Mouse (Mus musculus) MEL (cell line): ENCODE measurements around the gene Unc13d. TPM values are rescaled to one million over a fixed set of nuclear protein-coding genes. Genes with fewer than 3 reads are reported as not detected.
A peak's percentile ranks its signal among the peaks of the same experiment; 100 is the strongest.

Source experiments
- DNase-seq: peaks from one replicate; pipeline ENCODE4 v3.0.0; 2011; ENCODE audit warnings: low read depth, low spot score
- H3K27ac ChIP-seq: 2 replicates; pipeline ENCODE4 v1.5.1; 2012; ENCODE audit warnings: low read depth, mild to moderate bottlenecking, control low read depth, low read length, moderate library complexity; ENCODE audit not compliant: control insufficient read depth
- H3K27me3 ChIP-seq, 2 experiments: fragments of 150-350 bp in 1 of 2; sonication (generic) in 1 of 2; 2 replicates each; pipeline ENCODE4 v1.6.1; 2012; ENCODE audit warnings: low read length in 2 of 2, mild to moderate bottlenecking in 2 of 2, improper control_type of control experiment in 1 of 2, moderate library complexity in 1 of 2; ENCODE audit not compliant: insufficient read depth in 2 of 2, control insufficient read depth in 1 of 2
- H3K36me3 ChIP-seq, 2 experiments: 2 replicates each; pipeline ENCODE4 v1.6.1; 2012 to 2014; ENCODE audit warnings: low read length in 2 of 2, improper control_type of control experiment in 1 of 2, inconsistent platforms in 1 of 2, mild to moderate bottlenecking in 1 of 2; ENCODE audit not compliant: insufficient read depth in 2 of 2, control insufficient read depth in 1 of 2
- H3K4me1 ChIP-seq, 2 experiments: fragments of 150-350 bp in 1 of 2; sonication (generic) in 1 of 2; 2 replicates each; pipeline ENCODE4 v1.6.1; 2012; ENCODE audit warnings: low read length in 2 of 2, improper control_type of control experiment in 1 of 2, mild to moderate bottlenecking in 1 of 2; ENCODE audit not compliant: insufficient read depth in 2 of 2, control insufficient read depth in 1 of 2
- H3K4me3 ChIP-seq, 2 experiments: fragments of 150-350 bp in 1 of 2; sonication (generic) in 1 of 2; 2 replicates each; pipeline ENCODE4 v1.5.1; 2012; ENCODE audit warnings: low read depth in 2 of 2, low read length in 2 of 2, mild to moderate bottlenecking in 2 of 2, moderate library complexity in 2 of 2, control low read depth in 1 of 2, improper control_type of control experiment in 1 of 2; ENCODE audit not compliant: control insufficient read depth in 1 of 2, insufficient read depth in 1 of 2
- H3K79me2 ChIP-seq: 2 replicates; pipeline ENCODE4 v1.6.1; 2012; ENCODE audit warnings: mild to moderate bottlenecking, low read length, moderate library complexity; ENCODE audit not compliant: control insufficient read depth, poor library complexity, insufficient read depth
- H3K9ac ChIP-seq: 2 replicates; pipeline ENCODE4 v1.6.1; 2012; ENCODE audit warnings: low read depth, mild to moderate bottlenecking, control low read depth, low read length, moderate library complexity; ENCODE audit not compliant: control insufficient read depth, poor library complexity, severe bottlenecking
- H3K9me3 ChIP-seq: fragments of 150-350 bp; sonication (generic); replicated peaks from 2 replicates; pipeline ENCODE4 v1.6.1; 2012; ENCODE audit warnings: mild to moderate bottlenecking, low read length, improper control_type of control experiment, moderate library complexity; ENCODE audit not compliant: insufficient read depth
- CTCF ChIP-seq, 3 experiments: IDR thresholded peaks in 2 of 3; conservative IDR thresholded peaks in 1 of 3; 2 replicates each; pipeline ENCODE4 v1.5.1; 2011 to 2012; ENCODE audit warnings: low read length in 3 of 3, low read depth in 2 of 3, mild to moderate bottlenecking in 2 of 3, improper control_type of control experiment in 1 of 3, inconsistent platforms in 1 of 3, mixed read lengths in 1 of 3, moderate library complexity in 1 of 3; ENCODE audit not compliant: control insufficient read depth in 1 of 3, insufficient read depth in 1 of 3, poor library complexity in 1 of 3, severe bottlenecking in 1 of 3
- EP300 ChIP-seq, 2 experiments: IDR thresholded peaks; 2 replicates each; pipeline ENCODE4 v1.6.1; 2011; ENCODE audit warnings: improper control_type of control experiment in 2 of 2, low read length in 2 of 2, low read depth in 1 of 2, mild to moderate bottlenecking in 1 of 2
- HCFC1 ChIP-seq: IDR thresholded peaks from 2 replicates; pipeline ENCODE4 v1.6.1; 2012; ENCODE audit warnings: low read depth, mild to moderate bottlenecking, inconsistent platforms, low read length, improper control_type of control experiment, moderate library complexity
- JUND ChIP-seq: IDR thresholded peaks from 2 replicates; pipeline ENCODE4 v1.6.1; 2011; ENCODE audit warnings: low read depth, mild to moderate bottlenecking, improper control_type of control experiment, low read length
- KAT2A ChIP-seq: conservative IDR thresholded peaks from 2 replicates; pipeline ENCODE4 v1.6.1; 2012; ENCODE audit warnings: low read depth, low read length, improper control_type of control experiment, inconsistent platforms
- MAFK ChIP-seq: IDR thresholded peaks from 2 replicates; pipeline ENCODE4 v1.6.1; 2011; ENCODE audit warnings: low read depth, mild to moderate bottlenecking, low read length, improper control_type of control experiment, borderline replicate concordance
- MAX ChIP-seq: IDR thresholded peaks from 2 replicates; pipeline ENCODE4 v1.6.1; 2011; ENCODE audit warnings: low read length, improper control_type of control experiment
- MYC ChIP-seq: IDR thresholded peaks from 2 replicates; pipeline ENCODE4 v1.6.1; 2011; ENCODE audit warnings: low read depth, mild to moderate bottlenecking, low read length, improper control_type of control experiment, moderate library complexity
- NELFE ChIP-seq: IDR thresholded peaks from 2 replicates; pipeline ENCODE4 v1.6.1; 2011; ENCODE audit warnings: low read depth, low read length, improper control_type of control experiment
- NRF1 ChIP-seq: IDR thresholded peaks from 2 replicates; pipeline ENCODE4 v1.6.1; 2014; ENCODE audit warnings: low read depth, mild to moderate bottlenecking, inconsistent platforms, low read length, improper control_type of control experiment, moderate library complexity; ENCODE audit not compliant: poor library complexity, insufficient read depth, severe bottlenecking
- POLR2AphosphoS2 ChIP-seq: IDR thresholded peaks from 2 replicates; pipeline ENCODE4 v1.6.1; 2011; ENCODE audit warnings: low read length, improper control_type of control experiment
- SIN3A ChIP-seq: IDR thresholded peaks from 2 replicates; pipeline ENCODE4 v1.6.1; 2012; ENCODE audit warnings: low read length, improper control_type of control experiment, inconsistent platforms
- TAL1 ChIP-seq: IDR thresholded peaks from 2 replicates; pipeline ENCODE4 v1.6.1; 2012; ENCODE audit warnings: mild to moderate bottlenecking, inconsistent platforms, low read length, moderate library complexity, mixed read lengths
- USF1 ChIP-seq: IDR thresholded peaks from 2 replicates; pipeline ENCODE4 v1.6.1; 2014; ENCODE audit warnings: low read depth, mild to moderate bottlenecking, inconsistent platforms, low read length, improper control_type of control experiment, moderate library complexity
- ZC3H11A ChIP-seq: IDR thresholded peaks from 2 replicates; pipeline ENCODE4 v1.6.1; 2012; ENCODE audit warnings: low read depth, mild to moderate bottlenecking, inconsistent platforms, low read length, improper control_type of control experiment
- ZKSCAN1 ChIP-seq: IDR thresholded peaks from 2 replicates; pipeline ENCODE4 v1.6.1; 2012; ENCODE audit warnings: low read depth, mild to moderate bottlenecking, inconsistent platforms, low read length, improper control_type of control experiment, moderate library complexity
- polyA plus RNA-seq, 2 experiments: library from polyadenylated mRNA; stranded (reverse) in 1 of 2; unstranded in 1 of 2; fragments of >175 nt in 1 of 2; fragments of >200 nt in 1 of 2; gene quantifications; 2 replicates each; pipeline versions ENCODE4 v1.2.1 to v1.2.4; 2012; ENCODE audit warnings: low replicate concordance in 2 of 2, low read depth in 1 of 2; ENCODE audit not compliant: insufficient read length in 2 of 2, insufficient read depth in 1 of 2, missing spikeins in 1 of 2
- total RNA-seq: library from RNA; depleted of rRNA; stranded (reverse); fragments of 300-350 nt; gene quantifications from 2 replicates; pipeline ENCODE4 v1.2.3, GENCODE M21; 2012

Gene Unc13d
- total and polyA plus RNA-seq, 3 experiments: 115 to 146 TPM; not detected in 1

- no peak; the same call in 1 of the 2 replicates for TF ChIP-seq POLR2AphosphoS2
- peak; percentile 76 for TF ChIP-seq NELFE
Observed at GRCm38 (mm10) chr11:116086258-116087193, 8.8 kb upstream of the Unc13d start, which contains the start of gene Wbp2 (continued).

GRCm38 (mm10) chr11:116084166-116084565 is 6.4 kb upstream of the Unc13d start:
- TF ChIP-seq SIN3A: peak; percentile 25; the same call in 1 of the 2 replicates
- peak; percentile 15; the same call in 1 of the 2 replicates for TF ChIP-seq NELFE
- TF ChIP-seq NRF1: no peak
- TF ChIP-seq MAX: peak; percentile 43; the same call in 1 of the 2 replicates
- TF ChIP-seq, all 39 proteins: peak for 3
- peaks cover 9% of the 10 kb centered on the region for H3K79me2 ChIP-seq
- H3K4me1 ChIP-seq: peaks cover 10 to 39% of the 10 kb centered on the region in 2 experiments
- H3K9ac ChIP-seq: no peak overlapping the region
- H3K27me3 ChIP-seq: no peaks in the 10 kb centered on the region
- no peak overlapping the region; the same call in 1 of the 2 replicates for H3K27ac ChIP-seq
- peak; percentile 69 for DNase-seq
- no peak overlapping the region for H3K4me3 ChIP-seq
- H3K36me3 ChIP-seq: peaks cover 0 to 36% of the 10 kb centered on the region in 2 experiments; a peak in 2 of 4 replicates
- H3K9me3 ChIP-seq: no peaks in the 10 kb centered on the region

DNA sequence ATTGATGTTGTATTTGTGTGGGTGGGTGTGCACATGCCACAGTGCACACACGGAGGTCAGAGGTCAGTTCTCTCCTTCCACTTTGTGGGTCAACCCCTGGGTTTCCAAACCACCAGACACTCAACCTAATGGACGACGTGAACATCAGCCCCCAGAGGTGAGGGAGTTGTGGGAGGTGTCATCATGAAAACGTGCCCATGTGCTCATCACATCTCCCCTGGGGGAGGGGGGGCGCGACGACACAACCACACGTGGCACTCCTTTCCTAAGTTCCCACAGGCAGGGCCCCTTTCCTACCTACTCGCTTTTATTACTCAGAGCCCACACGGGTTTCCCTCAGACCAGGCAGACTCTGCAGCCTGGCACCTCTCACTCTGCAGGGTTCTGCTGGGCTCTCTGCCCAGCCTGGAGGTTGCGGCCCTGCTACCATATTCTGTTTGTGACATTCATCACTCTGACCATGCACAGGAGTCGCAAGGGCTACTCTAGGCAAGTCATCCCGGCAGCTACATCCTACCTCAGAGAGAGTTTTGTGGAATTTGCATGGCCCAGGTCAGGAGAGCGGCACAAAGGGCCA is 5.4 kb upstream of the Unc13d start:
- no peaks in the 10 kb centered on the region for H3K27me3 ChIP-seq
- no peak for TF ChIP-seq KAT2A
- TF ChIP-seq ZC3H11A: no peak
- TF ChIP-seq NRF1: no peak
- TF ChIP-seq HCFC1: no peak
- TF ChIP-seq MYC: no peak
- TF ChIP-seq JUND: no peak
- no peak for TF ChIP-seq CTCF (IDR thresholded peaks at IDR 0.05 in 2 of 3, conservative IDR thresholded peaks at IDR 0.05 in 1 of 3; ENCODE audit: control insufficient read depth in 1 of 3, insufficient read depth in 1 of 3, low read depth in 2 of 3, low read length in 3 of 3, poor library complexity in 1 of 3, severe bottlenecking in 1 of 3)
- TF ChIP-seq TAL1: no peak
- TF ChIP-seq USF1: no peak
- TF ChIP-seq ZKSCAN1: no peak
- no peak for TF ChIP-seq SIN3A
- TF ChIP-seq EP300 (IDR thresholded peaks at IDR 0.05; ENCODE audit: low read depth in 1 of 2, low read length in 2 of 2): no peak
- no peak for TF ChIP-seq MAFK
- TF ChIP-seq, all 39 proteins: peak for 0
- peaks cover 9% of the 10 kb centered on the region for H3K79me2 ChIP-seq
- H3K4me3 ChIP-seq: no peak overlapping the region
- DNase-seq: no peak
- H3K27ac ChIP-seq: no peak overlapping the region
- H3K36me3 ChIP-seq: peaks cover 0 to 36% of the 10 kb centered on the region in 2 experiments; a peak in 2 of 4 replicates
- no peak overlapping the region for H3K9ac ChIP-seq
- no peaks in the 10 kb centered on the region for H3K9me3 ChIP-seq
- H3K4me1 ChIP-seq: peaks cover 9 to 37% of the 10 kb centered on the region in 2 experiments
